Mouse (Mus musculus) liver, embryonic 14.5 days (tissue): ENCODE results near the gene Jdp2. TPM values are rescaled to one million over a fixed set of nuclear protein-coding genes. Genes with fewer than 3 reads are reported as not detected.

ENCODE experiments used
- ATAC-seq: fragments of 200-750 bp; cut with Nextera tagmentation; 2 replicates; pipeline ENCODE4 v1.8.0; 2017; ENCODE audit warnings: moderate number of reproducible peaks, mild to moderate bottlenecking, moderate library complexity; ENCODE audit not compliant: insufficient read depth
- DNase-seq, 3 experiments: peaks; one replicate each; pipeline ENCODE4 v3.0.0-alpha.2; 2012 to 2013; ENCODE audit warnings: low read depth in 3 of 3, low spot score in 3 of 3
- H3K27ac ChIP-seq: fragments of 300-500 bp; sonication (generic); 2 replicates; pipeline ENCODE4 v1.5.1; 2014; ENCODE audit warnings: moderate library complexity, mild to moderate bottlenecking, control low read depth, inconsistent platforms
- H3K27me3 ChIP-seq: fragments of 300-500 bp; sonication (generic); 2 replicates; pipeline ENCODE4 v1.6.1; 2014; ENCODE audit warnings: mild to moderate bottlenecking, low read length, moderate library complexity; ENCODE audit not compliant: control insufficient read depth, insufficient read depth
- H3K36me3 ChIP-seq: fragments of 300-500 bp; sonication (generic); replicated peaks from 2 replicates; pipeline ENCODE4 v1.6.1; 2014; ENCODE audit warnings: low read depth; ENCODE audit not compliant: control insufficient read depth, insufficient read depth
- H3K4me1 ChIP-seq, 2 experiments: fragments of 200-500 bp in 1 of 2; fragments of 300-500 bp in 1 of 2; sonication (generic) in 1 of 2; replicated peaks; 2 replicates each; pipeline ENCODE4 v1.6.1; 2012 to 2014; ENCODE audit warnings: antibody characterized with exemption in 1 of 2, inconsistent platforms in 1 of 2, low read length in 1 of 2; ENCODE audit not compliant: control insufficient read depth in 2 of 2, insufficient read depth in 2 of 2
- H3K4me2 ChIP-seq: fragments of 300-500 bp; sonication (generic); 2 replicates; pipeline ENCODE4 v1.6.1; 2014; ENCODE audit warnings: low read depth, mild to moderate bottlenecking, control low read depth, moderate library complexity
- H3K4me3 ChIP-seq, 2 experiments: fragments of 200-500 bp in 1 of 2; fragments of 300-500 bp in 1 of 2; sonication (generic) in 1 of 2; 2 replicates each; pipeline ENCODE4 v1.5.1; 2012 to 2014; ENCODE audit warnings: low read depth in 2 of 2, low read length in 2 of 2, mild to moderate bottlenecking in 2 of 2, control low read depth in 1 of 2, inconsistent platforms in 1 of 2, moderate library complexity in 1 of 2; ENCODE audit not compliant: insufficient read depth in 1 of 2
- H3K9ac ChIP-seq: fragments of 300-500 bp; sonication (generic); replicated peaks from 2 replicates; pipeline ENCODE4 v1.6.1; 2014; ENCODE audit warnings: mild to moderate bottlenecking, control low read depth, moderate library complexity
- H3K9me3 ChIP-seq: fragments of 300-500 bp; sonication (generic); 2 replicates; pipeline ENCODE4 v1.6.1; 2016; ENCODE audit warnings: low read length, mixed read lengths; ENCODE audit not compliant: control insufficient read depth
- CTCF ChIP-seq: IDR thresholded peaks from 2 replicates; pipeline ENCODE4 v1.5.1; 2016; ENCODE audit warnings: antibody characterized with exemption, low read depth, control low read depth
- EP300 ChIP-seq: IDR thresholded peaks from 2 replicates; pipeline ENCODE4 v1.6.1; 2016; ENCODE audit warnings: antibody characterized with exemption, low read depth
- WGBS: fragments of 180-500 bp; shearing (Covaris S2); extraction: QIAGEN DNeasy Blood & Tissue Kit; methylation state at CpG from one replicate; pipeline ENCODE4 v1.1.7; 2014; ENCODE audit not compliant: insufficient replicate concordance; 5-methylcytosine and 5-hydroxymethylcytosine counted together
- polyA plus RNA-seq, 2 experiments: library from polyadenylated mRNA; depleted of rRNA in 1 of 2; stranded (reverse) in 1 of 2; unstranded in 1 of 2; fragments of >200 nt; fragmentation: Nextera tagmentation in 1 of 2; extraction: Ambion mirVana in 1 of 2; gene quantifications; 2 replicates each; pipeline versions ENCODE4 v1.2.1 to v1.2.3; 2012 to 2014

The Jdp2 gene
- polyA plus RNA-seq, 2 experiments, result 0.18 to 2.1 TPM

DNA sequence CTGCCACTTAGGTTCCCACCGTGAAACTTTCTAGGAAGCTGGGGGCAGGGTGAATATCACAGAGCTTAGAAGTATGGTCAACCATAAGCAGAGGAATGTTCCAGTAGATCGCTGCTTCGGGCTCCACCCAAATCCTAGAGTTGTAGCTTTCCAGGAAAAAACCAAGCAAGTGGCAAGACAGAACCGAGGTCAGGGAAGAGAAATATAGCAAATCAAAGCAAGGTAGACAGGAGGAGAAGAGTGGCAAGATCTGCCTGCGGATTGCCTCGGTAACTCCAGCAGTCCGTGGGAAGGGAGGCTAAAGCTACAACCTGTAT, 88.3 kb downstream of the Jdp2 start:
- H3K9ac ChIP-seq, result no peak overlapping the region
- peaks cover 0 to 2% of the 10 kb centered on the region in 2 experiments; a peak in 1 of 4 replicates for H3K4me1 ChIP-seq
- peak overlapping the region; percentile 14 to 26; a peak in 3 of 4 replicates for H3K4me3 ChIP-seq
- WGBS, result 33% methylated on average over 7 of the region's 7 CpGs
- TF ChIP-seq EP300 (no peak), CTCF (no peak)
- no peak for ATAC-seq
- H3K27ac ChIP-seq, result no peak overlapping the region
- DNase-seq, result no peak
- H3K36me3 ChIP-seq, result no peaks in the 10 kb centered on the region
- peak overlapping the region; percentile 48 for H3K4me2 ChIP-seq
- no peaks in the 10 kb centered on the region for H3K9me3 ChIP-seq
- no peaks in the 10 kb centered on the region for H3K27me3 ChIP-seq

DNA sequence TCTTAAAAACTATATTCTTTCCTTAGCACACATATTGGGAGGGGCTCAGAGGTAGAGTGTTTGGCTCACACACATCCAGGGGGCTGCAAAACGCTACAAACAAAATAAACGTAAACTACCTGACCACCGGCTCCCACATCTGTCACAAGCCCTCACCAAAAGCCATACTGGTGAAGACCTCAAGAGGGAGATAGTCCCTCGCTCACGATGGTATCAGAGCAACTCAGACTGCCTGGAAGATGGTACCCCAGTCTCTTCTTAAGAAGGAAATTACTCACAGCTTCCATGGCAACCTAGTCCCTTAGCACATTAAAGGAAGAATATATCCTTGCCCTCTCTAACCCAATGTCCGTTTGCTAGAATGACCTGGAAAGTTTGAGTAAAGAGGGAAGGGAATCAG, 89.0 kb downstream of the Jdp2 start:
- Histone ChIP-seq H3K4me1 (peaks cover 0 to 2% of the 10 kb centered on the region in 2 experiments; a peak in 1 of 4 replicates), H3K36me3 (no peaks in the 10 kb centered on the region), H3K27ac (no peak overlapping the region), H3K4me2 (no peak overlapping the region), H3K4me3 (no peak overlapping the region), H3K27me3 (no peaks in the 10 kb centered on the region), H3K9ac (no peak overlapping the region), H3K9me3 (no peaks in the 10 kb centered on the region)
- ATAC-seq (no peak), DNase-seq (no peak)
- TF ChIP-seq EP300 (no peak), CTCF (peak; percentile 25; the same call in 1 of the 2 replicates)
- WGBS, result 38% methylated on average over 6 of the region's 6 CpGs

Other genes starting within 250 kb of the Jdp2 start
- 43.7 and 67.2 TPM in 2 replicates for gene Tmed10, start 224.2 kb upstream of the Jdp2 start, polyA plus RNA-seq (2012; rRNA removed)
- gene Tmed10, start 224.2 kb upstream of the Jdp2 start, polyA plus RNA-seq (2014; fragmentation: Nextera tagmentation; extraction: Ambion mirVana), result 174 and 175 TPM in 2 replicates
- gene Fos, start 125.1 kb upstream of the Jdp2 start, polyA plus RNA-seq (2012; rRNA removed), result 0.79 and 0.83 TPM in 2 replicates
- gene Fos, start 125.1 kb upstream of the Jdp2 start, polyA plus RNA-seq (2014; fragmentation: Nextera tagmentation; extraction: Ambion mirVana), result 0.61 and 0.71 TPM in 2 replicates
- gene Batf, start 87.6 kb downstream of the Jdp2 start, polyA plus RNA-seq (2012; rRNA removed), result 2.6 and 3.6 TPM in 2 replicates
- 2.8 and 3.7 TPM in 2 replicates for gene Batf, start 87.6 kb downstream of the Jdp2 start, polyA plus RNA-seq (2014; fragmentation: Nextera tagmentation; extraction: Ambion mirVana)
- 2.7 TPM in 2 replicates for gene Flvcr2, start 147.5 kb downstream of the Jdp2 start, polyA plus RNA-seq (2012; rRNA removed)
- gene Flvcr2, start 147.5 kb downstream of the Jdp2 start, polyA plus RNA-seq (2014; fragmentation: Nextera tagmentation; extraction: Ambion mirVana), result 3.6 TPM in 2 replicates
- gene Erg28, start 225.5 kb downstream of the Jdp2 start, polyA plus RNA-seq (2012; rRNA removed), result 49.6 and 58.9 TPM in 2 replicates
- 91.9 and 98.4 TPM in 2 replicates for gene Erg28, start 225.5 kb downstream of the Jdp2 start, polyA plus RNA-seq (2014; fragmentation: Nextera tagmentation; extraction: Ambion mirVana)
- 5.6 and 6.2 TPM in 2 replicates for gene Ttll5, start 225.6 kb downstream of the Jdp2 start, polyA plus RNA-seq (2012; rRNA removed)
- gene Ttll5, start 225.6 kb downstream of the Jdp2 start, polyA plus RNA-seq (2014; fragmentation: Nextera tagmentation; extraction: Ambion mirVana), result 6.4 and 7.1 TPM in 2 replicates